Mouse (Mus musculus): ENCODE measurements at regions not wholly inside any gene's neighbourhood (a gene's known extent, or its start where the extent isn't known, plus 50 kb on each side); places are given as distances from the start of the nearest gene placed in this dataset.
A peak's percentile ranks its signal among the peaks of the same experiment; 100 is the strongest.

GRCm38 (mm10) chr5:74943737-74944403 is 100.7 kb downstream of the Chic2 start:
- H3K36me3 ChIP-seq (ENCODE audit: control insufficient read depth, insufficient read depth), result no peaks in the 10 kb centered on the region
- H3K4me2 ChIP-seq (ENCODE audit: low read length), result peak overlapping the region; percentile 53
- peak overlapping the region; percentile 37 for H3K4me3 ChIP-seq (replicated peaks; ENCODE audit: low read length)
- under 1% methylated on average over 23 of the region's 23 CpGs for WGBS
- H3K27ac ChIP-seq (ENCODE audit: low read length), result no peak overlapping the region
- peaks cover 8% of the 10 kb centered on the region; the same call in 1 of the 2 replicates for H3K4me1 ChIP-seq (replicated peaks; ENCODE audit: control insufficient read depth, insufficient read depth, low read length)
- H3K9ac ChIP-seq (replicated peaks; ENCODE audit: low read depth, low read length), result peak overlapping the region; percentile 56
- H3K27me3 ChIP-seq (replicated peaks; ENCODE audit: control insufficient read depth, insufficient read depth, low read length), result peaks cover 11% of the 10 kb centered on the region
- H3K9me3 ChIP-seq (ENCODE audit: control insufficient read depth, low read length), result no peaks in the 10 kb centered on the region
- peak; percentile 92 for ATAC-seq

- Histone ChIP-seq H3K4me2 (ENCODE audit: low read length) (no peak overlapping the region), H3K9ac (replicated peaks; ENCODE audit: low read depth, low read length) (no peak overlapping the region), H3K4me1 (replicated peaks; ENCODE audit: control insufficient read depth, insufficient read depth, low read length) (peaks cover 8% of the 10 kb centered on the region; the same call in 1 of the 2 replicates), H3K36me3 (ENCODE audit: control insufficient read depth, insufficient read depth) (no peaks in the 10 kb centered on the region), H3K9me3 (ENCODE audit: control insufficient read depth, low read length) (no peaks in the 10 kb centered on the region), H3K27me3 (replicated peaks; ENCODE audit: control insufficient read depth, insufficient read depth, low read length) (peaks cover 11% of the 10 kb centered on the region), H3K4me3 (replicated peaks; ENCODE audit: low read length) (no peak overlapping the region), H3K27ac (ENCODE audit: low read length) (no peak overlapping the region)
- 2% methylated on average over 13 of the region's 13 CpGs for WGBS
- no peak for ATAC-seq
Observed at GRCm38 (mm10) chr5:74941426-74941825, 103.1 kb downstream of the Chic2 start.

- H3K9me3 ChIP-seq (ENCODE audit: control insufficient read depth, low read length), result no peaks in the 10 kb centered on the region
- WGBS, result 48% methylated on average over 7 of the region's 7 CpGs
- H3K4me1 ChIP-seq (replicated peaks; ENCODE audit: control insufficient read depth, insufficient read depth, low read length), result no peaks in the 10 kb centered on the region
- no peak overlapping the region for H3K9ac ChIP-seq (replicated peaks; ENCODE audit: low read depth, low read length)
- ATAC-seq, result no peak
- H3K4me2 ChIP-seq (ENCODE audit: low read length), result no peak overlapping the region
- no peaks in the 10 kb centered on the region for H3K36me3 ChIP-seq (ENCODE audit: control insufficient read depth, insufficient read depth)
- H3K27me3 ChIP-seq (replicated peaks; ENCODE audit: control insufficient read depth, insufficient read depth, low read length), result peaks cover 6% of the 10 kb centered on the region
- no peak overlapping the region for H3K4me3 ChIP-seq (replicated peaks; ENCODE audit: low read length)
- H3K27ac ChIP-seq (ENCODE audit: low read length), result no peak overlapping the region
Observed at GRCm38 (mm10) chr5:74937416-74937940, 107.1 kb downstream of the Chic2 start.

GRCm38 (mm10) chr5:74936087-74936486 is 108.5 kb downstream of the Chic2 start:
- Histone ChIP-seq H3K4me1 (replicated peaks; ENCODE audit: control insufficient read depth, insufficient read depth, low read length) (no peaks in the 10 kb centered on the region), H3K9ac (replicated peaks; ENCODE audit: low read depth, low read length) (no peak overlapping the region), H3K4me2 (ENCODE audit: low read length) (no peak overlapping the region), H3K4me3 (replicated peaks; ENCODE audit: low read length) (no peak overlapping the region), H3K27me3 (replicated peaks; ENCODE audit: control insufficient read depth, insufficient read depth, low read length) (peaks cover 6% of the 10 kb centered on the region), H3K36me3 (ENCODE audit: control insufficient read depth, insufficient read depth) (no peaks in the 10 kb centered on the region), H3K27ac (ENCODE audit: low read length) (no peak overlapping the region), H3K9me3 (ENCODE audit: control insufficient read depth, low read length) (no peaks in the 10 kb centered on the region)
- no peak for ATAC-seq
- WGBS, result 85% methylated on average over 5 of the region's 5 CpGs

GRCm38 (mm10) chr5:74935676-74936075 is 108.9 kb downstream of the Chic2 start:
- no peak overlapping the region for H3K27ac ChIP-seq (ENCODE audit: low read length)
- peaks cover 6% of the 10 kb centered on the region for H3K27me3 ChIP-seq (replicated peaks; ENCODE audit: control insufficient read depth, insufficient read depth, low read length)
- no peak overlapping the region for H3K4me3 ChIP-seq (replicated peaks; ENCODE audit: low read length)
- no peaks in the 10 kb centered on the region for H3K4me1 ChIP-seq (replicated peaks; ENCODE audit: control insufficient read depth, insufficient read depth, low read length)
- H3K9ac ChIP-seq (replicated peaks; ENCODE audit: low read depth, low read length), result no peak overlapping the region
- H3K9me3 ChIP-seq (ENCODE audit: control insufficient read depth, low read length), result no peaks in the 10 kb centered on the region
- no peak for ATAC-seq
- no peaks in the 10 kb centered on the region for H3K36me3 ChIP-seq (ENCODE audit: control insufficient read depth, insufficient read depth)
- 87% methylated on average over 8 of the region's 8 CpGs for WGBS
- no peak overlapping the region for H3K4me2 ChIP-seq (ENCODE audit: low read length)

- 84% methylated on average over 3 of the region's 3 CpGs for WGBS
- Histone ChIP-seq H3K4me3 (replicated peaks; ENCODE audit: low read length) (no peak overlapping the region), H3K4me1 (replicated peaks; ENCODE audit: control insufficient read depth, insufficient read depth, low read length) (no peaks in the 10 kb centered on the region), H3K27me3 (replicated peaks; ENCODE audit: control insufficient read depth, insufficient read depth, low read length) (no peaks in the 10 kb centered on the region), H3K9ac (replicated peaks; ENCODE audit: low read depth, low read length) (no peak overlapping the region), H3K4me2 (ENCODE audit: low read length) (no peak overlapping the region), H3K36me3 (ENCODE audit: control insufficient read depth, insufficient read depth) (no peaks in the 10 kb centered on the region), H3K27ac (ENCODE audit: low read length) (no peak overlapping the region), H3K9me3 (ENCODE audit: control insufficient read depth, low read length) (no peaks in the 10 kb centered on the region)
- ATAC-seq, result no peak
Observed at GRCm38 (mm10) chr5:74933276-74933675, 111.3 kb downstream of the Chic2 start.

- no peaks in the 10 kb centered on the region for H3K36me3 ChIP-seq (ENCODE audit: control insufficient read depth, insufficient read depth)
- ATAC-seq, result no peak
- H3K27ac ChIP-seq (ENCODE audit: low read length), result no peak overlapping the region
Observed at GRCm38 (mm10) chr5:74932206-74932605, 112.4 kb downstream of the Chic2 start.

GRCm38 (mm10) chr5:74931765-74932164 is 112.8 kb downstream of the Chic2 start:
- H3K36me3 ChIP-seq (ENCODE audit: control insufficient read depth, insufficient read depth), result no peaks in the 10 kb centered on the region
- H3K9ac ChIP-seq (replicated peaks; ENCODE audit: low read depth, low read length), result no peak overlapping the region
- H3K4me2 ChIP-seq (ENCODE audit: low read length), result no peak overlapping the region
- no peak overlapping the region for H3K27ac ChIP-seq (ENCODE audit: low read length)
- 85% methylated on average over 12 of the region's 12 CpGs for WGBS
- no peaks in the 10 kb centered on the region for H3K4me1 ChIP-seq (replicated peaks; ENCODE audit: control insufficient read depth, insufficient read depth, low read length)
- no peak for ATAC-seq
- no peaks in the 10 kb centered on the region for H3K27me3 ChIP-seq (replicated peaks; ENCODE audit: control insufficient read depth, insufficient read depth, low read length)
- no peaks in the 10 kb centered on the region for H3K9me3 ChIP-seq (ENCODE audit: control insufficient read depth, low read length)
- H3K4me3 ChIP-seq (replicated peaks; ENCODE audit: low read length), result no peak overlapping the region

More at GRCm38 (mm10) chr5:74932206-74932605, 112.4 kb downstream of the Chic2 start:
- H3K9ac ChIP-seq (replicated peaks; ENCODE audit: low read depth, low read length), result no peak overlapping the region
- H3K4me3 ChIP-seq (replicated peaks; ENCODE audit: low read length), result no peak overlapping the region
- H3K27me3 ChIP-seq (replicated peaks; ENCODE audit: control insufficient read depth, insufficient read depth, low read length), result no peaks in the 10 kb centered on the region
- 90% methylated on average over 13 of the region's 13 CpGs for WGBS
- no peaks in the 10 kb centered on the region for H3K9me3 ChIP-seq (ENCODE audit: control insufficient read depth, low read length)
- no peaks in the 10 kb centered on the region for H3K4me1 ChIP-seq (replicated peaks; ENCODE audit: control insufficient read depth, insufficient read depth, low read length)
- no peak overlapping the region for H3K4me2 ChIP-seq (ENCODE audit: low read length)

- Histone ChIP-seq H3K36me3 (ENCODE audit: control insufficient read depth, insufficient read depth) (no peaks in the 10 kb centered on the region), H3K4me1 (replicated peaks; ENCODE audit: control insufficient read depth, insufficient read depth, low read length) (no peaks in the 10 kb centered on the region), H3K4me2 (ENCODE audit: low read length) (no peak overlapping the region), H3K9me3 (ENCODE audit: control insufficient read depth, low read length) (no peaks in the 10 kb centered on the region), H3K4me3 (replicated peaks; ENCODE audit: low read length) (no peak overlapping the region), H3K27ac (ENCODE audit: low read length) (no peak overlapping the region), H3K27me3 (replicated peaks; ENCODE audit: control insufficient read depth, insufficient read depth, low read length) (no peaks in the 10 kb centered on the region), H3K9ac (replicated peaks; ENCODE audit: low read depth, low read length) (no peak overlapping the region)
- 82% methylated on average over 2 of the region's 2 CpGs for WGBS
- ATAC-seq, result no peak
Observed at GRCm38 (mm10) chr5:74927543-74927942, 117.0 kb downstream of the Chic2 start.

All from forebrain, embryonic 16.5 days (tissue).